Mouse (Mus musculus) left cerebral cortex, postnatal 25 days (tissue): ENCODE results near the gene Aspn. TPM values are rescaled to one million over a fixed set of nuclear protein-coding genes. Genes with fewer than 3 reads are reported as not detected.

Experiments used
- DNase-seq, 2 experiments: peaks; one replicate each; pipeline ENCODE4 v3.0.0; 2022; ENCODE audit warnings: low spot score in 2 of 2, mixed read lengths in 1 of 2
- intact Hi-C: fragments of 180-260 bp; cut with DNase I; formaldehyde crosslinking; loops from one replicate; pipeline ENCODE4 v1.15.1; 2025
- total RNA-seq, 2 experiments: library from RNA; stranded (reverse); gene quantifications; 2 replicates each; pipeline ENCODE4 v1.2.3; 2021

Aspn gene
- 1 to 10 TPM; 1.6 to 2.0 TPM for total RNA-seq

DNA sequence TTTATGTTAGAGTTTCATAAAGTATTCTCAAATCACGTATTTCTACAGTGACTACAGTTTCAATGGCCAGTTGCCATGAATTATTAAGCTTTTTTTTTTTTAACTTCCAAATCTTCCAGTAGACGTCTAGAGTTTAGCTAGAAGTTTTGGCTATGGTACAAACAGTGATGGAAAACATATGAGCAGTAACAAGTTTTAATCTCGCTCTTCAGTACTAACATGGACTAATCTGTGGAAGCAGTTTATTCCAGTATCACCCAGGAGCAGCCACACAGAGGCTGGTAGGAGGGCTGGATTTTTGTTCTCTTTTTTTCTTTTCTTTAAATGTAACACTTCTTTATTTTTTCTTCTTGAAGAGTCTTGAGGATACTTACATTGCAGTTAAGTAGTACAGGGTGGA, at the start of gene Aspn:
Gene Aspn, plus strand, starts transcription at position 165 of the 400 bp plus-strand sequence.
- intact Hi-C loops: no loop called here
- no peak for DNase-seq

DNA sequence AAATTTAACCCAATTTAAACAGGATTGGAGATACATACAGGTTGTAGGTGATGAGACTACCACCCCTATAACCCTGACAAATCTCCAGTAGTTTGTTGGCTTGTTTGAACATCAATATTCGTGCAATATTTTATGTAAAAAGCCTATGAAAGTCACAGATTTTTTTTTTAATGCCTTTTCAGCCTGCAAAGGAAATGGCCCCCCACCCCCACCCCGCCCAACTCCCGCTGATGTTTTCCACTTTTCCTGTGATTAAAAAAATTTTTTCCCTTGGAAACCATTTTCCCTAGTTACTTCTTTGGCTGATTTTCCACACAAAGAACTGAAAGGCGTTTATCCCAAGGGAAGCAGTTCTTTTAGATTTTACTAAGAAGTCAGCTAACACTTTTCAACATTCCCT, 39.7 kb upstream of the Aspn start, which contains the start of gene Ecm2:
Gene Ecm2, plus strand, starts transcription at position 301 of the 400 bp plus-strand sequence.
- DNase-seq: no peak
- intact Hi-C loops: no loop called here

DNA sequence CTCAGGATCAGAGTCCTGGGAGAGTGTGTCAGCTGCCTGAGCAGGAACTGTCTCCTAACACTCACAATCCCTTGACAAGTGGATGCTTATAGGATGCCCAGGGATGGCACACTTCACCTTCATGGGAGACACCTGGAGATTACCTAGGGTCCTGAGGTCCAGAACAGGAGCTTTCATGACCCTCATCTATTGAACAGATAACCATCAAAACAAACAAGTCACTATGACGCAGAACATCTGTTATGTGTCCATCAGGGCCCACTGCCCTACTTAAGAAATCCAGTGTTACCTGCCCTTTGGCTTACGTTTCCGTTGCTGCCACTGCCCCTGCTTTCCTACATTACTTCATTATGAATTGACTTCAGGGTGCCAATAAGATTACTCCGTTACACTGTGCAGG, 38.5 kb upstream of the Aspn start:
- no peak for DNase-seq
- intact Hi-C loops: no loop called here

DNA sequence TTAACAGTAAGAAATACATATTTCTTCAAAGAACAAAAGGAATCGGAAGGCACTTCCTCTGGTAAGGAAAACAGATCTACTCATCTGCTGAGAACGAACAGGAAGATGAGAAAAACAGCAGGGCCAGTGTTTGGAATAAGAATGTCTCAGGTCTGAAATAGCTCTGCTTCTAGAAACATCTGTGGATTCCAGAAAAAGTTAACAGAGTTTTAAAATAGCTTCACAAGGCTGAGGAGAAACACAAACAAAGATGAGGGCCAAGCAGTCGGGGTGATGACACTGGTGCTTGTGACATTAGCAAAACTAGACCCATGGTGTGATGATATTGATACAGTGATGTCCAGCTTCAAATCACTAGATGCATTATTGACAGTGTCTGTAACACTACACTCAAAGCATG, 37.1 kb upstream of the Aspn start:
- intact Hi-C loops: no loop called here

DNA sequence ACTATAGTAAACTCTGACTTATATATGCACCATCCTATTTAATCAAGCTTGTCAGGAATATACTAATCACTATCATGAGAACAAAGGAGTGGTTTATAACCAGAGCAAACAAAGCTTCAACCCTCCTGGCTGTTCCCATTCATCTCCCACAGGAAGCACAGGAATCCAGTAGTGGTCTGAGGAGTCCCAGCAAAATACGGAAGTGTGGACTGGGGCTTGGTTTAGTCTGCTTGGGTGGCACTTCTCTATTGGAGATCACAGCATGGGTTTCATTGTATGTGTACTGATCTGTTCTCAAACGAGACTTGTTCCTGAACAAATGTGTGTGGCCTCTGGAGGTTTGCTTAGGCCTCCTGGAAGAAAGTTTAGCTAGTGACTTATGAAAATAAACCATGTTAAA, 25.5 kb upstream of the Aspn start:
- intact Hi-C loops: no loop called here
- DNase-seq: no peak

More for the DNA sequence above, 37.1 kb upstream of the Aspn start:
- DNase-seq: peak in 1 of 2 experiments; percentile 10

DNA sequence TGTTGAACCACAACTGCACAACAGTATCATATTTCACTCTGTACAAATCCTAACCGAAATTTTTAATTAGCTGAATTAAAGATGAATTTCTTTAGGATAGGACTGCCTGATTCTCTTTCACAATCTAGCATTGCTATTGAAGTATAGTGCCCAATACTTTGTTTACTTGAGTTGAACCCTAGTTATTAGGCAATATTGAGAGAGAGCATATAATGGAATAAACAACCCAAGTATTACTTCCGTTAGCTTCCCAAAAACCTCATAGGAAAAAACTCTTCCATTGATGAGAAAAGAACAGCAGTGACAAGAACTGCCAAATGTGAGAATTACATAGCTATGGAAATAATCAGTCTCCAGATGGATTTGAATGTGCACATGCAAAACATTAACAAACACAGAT, 18.0 kb upstream of the Aspn start:
- intact Hi-C loops: no loop called here
- no peak for DNase-seq

DNA sequence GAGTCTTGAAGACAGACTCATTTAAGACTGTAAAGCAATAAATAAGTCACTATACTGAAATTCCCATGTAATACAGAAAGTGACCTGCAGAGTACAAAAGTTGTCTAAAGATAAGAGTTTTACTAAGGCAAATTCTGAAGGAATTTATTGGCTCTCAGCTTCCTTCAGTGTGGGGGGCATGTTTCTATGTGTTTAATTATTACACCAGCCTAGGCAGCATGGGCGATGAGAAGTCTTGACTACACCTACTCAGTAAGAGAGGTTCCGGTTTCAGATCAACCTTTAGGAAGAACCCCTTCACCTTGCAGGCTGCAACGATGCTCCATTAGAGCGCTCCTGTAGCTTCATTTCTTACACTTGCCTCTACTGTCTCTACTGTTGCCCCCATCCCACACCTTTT, 13.6 kb upstream of the Aspn start:
- DNase-seq: no peak
- intact Hi-C loops: no loop called here

DNA sequence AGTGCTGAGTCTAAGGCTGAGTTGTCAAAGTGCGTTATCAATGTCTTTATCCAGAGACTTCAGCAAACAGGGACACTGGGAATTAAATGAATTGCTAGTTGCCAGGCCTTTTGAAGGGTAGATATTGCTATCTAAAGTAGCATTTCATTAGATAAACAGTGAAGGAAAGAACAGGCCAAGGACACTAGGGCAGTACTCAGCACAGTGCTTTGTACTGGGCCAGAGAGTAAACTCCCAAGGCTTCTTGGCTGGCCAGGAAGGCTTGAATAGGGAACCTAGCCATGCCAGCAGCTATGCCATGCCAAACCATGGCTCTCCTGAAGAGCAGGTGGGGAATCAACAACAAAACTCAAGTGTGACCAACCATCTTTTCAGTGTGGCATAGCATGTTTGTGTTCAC, 7.3 kb upstream of the Aspn start:
- no peak for DNase-seq
- intact Hi-C loops: no loop called here

DNA sequence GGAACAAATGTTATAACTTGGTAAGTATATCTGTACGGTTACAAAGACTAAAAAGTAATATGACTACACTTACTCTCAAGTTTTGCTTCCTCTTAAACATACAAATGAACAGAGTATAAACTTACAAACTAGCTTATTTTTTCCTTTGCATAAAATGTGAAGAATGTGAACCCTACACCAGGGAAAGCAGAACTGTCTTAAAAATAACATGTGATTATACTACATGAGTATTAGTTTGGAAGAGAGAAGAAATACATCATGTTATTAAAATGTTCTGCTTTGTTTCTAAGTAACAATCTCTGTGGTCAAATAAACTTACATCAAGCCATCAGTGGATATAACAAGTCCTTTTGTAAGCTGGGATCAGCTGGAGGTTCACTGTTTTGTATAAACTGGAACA, 5.5 kb upstream of the Aspn start:
- intact Hi-C loops: no loop called here
- DNase-seq: no peak

DNA sequence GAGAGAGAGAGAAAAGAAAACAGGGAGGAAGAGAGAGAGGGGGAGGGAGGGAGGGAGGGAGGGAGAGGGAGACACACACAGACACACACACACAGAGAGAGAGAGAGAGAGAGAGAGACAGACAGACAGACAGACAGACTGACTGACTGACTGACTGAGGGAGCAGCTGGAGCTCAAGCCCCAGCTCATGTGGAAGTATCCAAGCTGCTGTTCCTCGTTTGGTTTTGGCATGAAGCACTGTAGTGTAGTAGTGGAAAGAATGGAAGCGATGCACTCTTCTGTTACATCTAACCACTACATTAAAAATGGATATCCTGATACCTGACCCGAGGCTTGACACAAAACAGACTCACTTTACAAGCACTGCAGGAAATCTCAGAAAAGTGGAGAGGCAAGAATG, 1.4 kb downstream of the Aspn start:
- no peak for DNase-seq
- intact Hi-C loops: no loop called here

DNA sequence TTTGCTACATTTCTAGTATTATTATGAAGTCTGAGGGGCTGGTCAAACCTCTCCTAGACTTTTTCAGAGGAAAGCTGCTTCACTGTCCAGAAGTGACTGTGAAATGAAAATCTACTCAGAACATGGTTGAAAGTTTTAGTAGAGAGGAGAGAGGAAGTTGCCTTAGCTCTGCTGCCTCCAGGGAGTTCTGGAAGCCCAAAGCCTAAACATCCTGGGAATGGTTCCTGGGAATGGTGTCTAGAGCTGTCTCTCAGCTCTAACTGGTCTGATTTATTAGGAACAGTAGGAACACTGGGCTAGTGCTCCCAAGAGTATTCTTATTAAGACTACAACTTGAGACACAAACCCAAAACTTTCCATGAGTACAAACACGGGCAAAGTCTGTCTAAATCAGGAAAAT, 2.3 kb downstream of the Aspn start:
- no peak for DNase-seq
- intact Hi-C loops: no loop called here

DNA sequence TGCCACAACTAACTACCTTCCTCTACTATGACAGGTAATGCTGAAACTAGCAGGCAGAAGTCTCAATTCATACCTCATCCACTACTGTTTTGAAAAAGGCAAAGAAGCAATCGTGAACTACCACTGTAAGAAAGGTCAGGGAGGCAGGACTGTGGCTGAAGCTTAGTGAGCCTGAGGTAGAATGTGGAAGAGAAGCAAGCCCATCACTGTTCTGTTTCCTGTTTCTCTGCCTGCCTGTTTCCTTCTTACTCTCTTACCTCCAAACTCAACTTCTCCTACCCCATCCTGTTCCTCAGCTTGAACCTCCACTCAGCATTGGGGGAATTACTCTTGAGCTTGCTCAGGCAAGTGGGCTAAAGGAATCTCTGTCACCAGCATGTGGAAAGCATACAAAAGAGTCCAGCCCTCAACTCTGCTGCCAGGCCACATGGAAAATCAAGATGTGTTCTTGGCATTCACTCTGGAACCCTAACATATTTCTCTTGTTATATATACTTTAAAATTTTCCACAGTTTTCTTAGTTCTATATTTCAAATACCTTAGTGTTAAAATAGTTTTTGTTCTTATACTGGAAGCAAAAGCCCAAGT, 3.4 kb downstream of the Aspn start:
- intact Hi-C loops: no loop called here
- no peak for DNase-seq

DNA sequence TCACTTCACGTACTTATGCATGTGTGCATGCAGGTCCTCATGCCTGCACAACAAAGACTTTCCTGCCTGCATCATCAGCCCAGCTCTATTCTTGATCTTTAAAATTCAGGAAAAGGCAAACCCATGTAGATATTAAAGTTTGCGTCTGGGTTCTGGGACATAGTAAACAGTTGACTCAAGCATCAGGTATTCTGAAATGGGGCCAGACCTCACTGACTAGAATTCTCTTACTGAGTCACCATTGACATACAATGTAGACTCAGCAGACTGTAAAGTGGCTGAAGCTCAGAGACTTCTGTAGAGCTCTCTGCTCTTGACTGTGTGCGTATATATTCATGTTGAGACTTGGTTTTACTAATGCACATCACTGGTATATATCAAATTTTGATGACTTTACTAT, 5.4 kb downstream of the Aspn start:
- intact Hi-C loops: no loop called here
- no peak for DNase-seq

DNA sequence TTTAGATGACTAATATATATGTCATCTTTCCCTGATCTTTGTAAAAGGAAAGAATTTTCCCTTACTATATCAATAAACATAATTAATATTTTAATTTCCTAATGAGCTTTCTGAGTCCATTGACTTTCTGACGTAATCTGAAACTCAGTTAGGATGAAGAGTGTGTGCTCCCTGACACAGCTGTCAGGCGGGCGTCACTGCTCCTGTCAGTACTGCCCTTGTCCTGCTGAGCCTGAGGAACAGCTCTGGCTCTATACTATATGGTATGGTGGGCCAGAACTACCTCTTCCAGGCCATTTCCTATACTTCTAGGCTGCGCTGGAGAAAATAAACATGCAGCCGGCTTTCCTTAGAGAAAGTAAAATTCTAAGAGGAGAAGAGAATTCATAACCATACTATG, 10.3 kb downstream of the Aspn start:
- no peak for DNase-seq
- intact Hi-C loops: no loop called here

DNA sequence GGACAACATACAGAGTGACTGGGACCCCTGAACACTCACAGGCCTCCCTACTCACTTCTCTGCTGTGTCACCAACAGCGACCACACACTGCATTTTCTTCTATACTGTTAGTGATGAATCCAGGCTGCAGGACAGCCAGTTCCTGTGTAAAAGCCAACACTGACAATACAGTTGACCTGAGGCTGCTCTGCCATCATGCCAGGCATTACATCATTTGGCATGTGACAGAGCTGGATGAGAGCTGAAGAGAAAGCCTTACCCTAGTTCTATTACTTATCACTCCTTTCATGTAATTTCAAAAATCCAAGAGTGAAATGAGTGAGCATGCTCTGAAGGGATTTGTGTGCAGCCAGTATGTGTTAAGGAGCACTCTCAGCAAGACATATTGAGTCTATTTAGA, 12.0 kb downstream of the Aspn start:
- intact Hi-C loops: loop anchor here (5.0 kb wide), 1 partner anchor 86 kb away; no protein-coding TSS in a partner anchor
- DNase-seq: no peak

DNA sequence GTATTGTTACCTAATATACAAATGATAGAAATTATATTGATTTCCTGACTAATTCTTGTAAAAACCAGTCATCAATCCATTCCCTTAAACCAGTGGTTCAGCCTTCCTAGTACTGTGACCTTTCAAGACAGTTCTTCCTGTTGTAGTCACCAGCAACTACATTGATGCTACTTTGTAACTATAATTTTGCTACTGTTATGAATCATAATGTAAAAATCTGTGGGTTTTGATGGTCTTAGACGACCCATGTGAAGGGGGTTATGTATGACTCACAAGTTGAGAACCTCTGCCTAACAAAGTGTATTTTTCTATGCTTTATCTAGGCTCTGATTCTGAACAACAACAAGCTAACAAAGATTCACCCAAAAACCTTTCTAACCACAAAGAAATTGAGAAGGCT, 12.7 kb downstream of the Aspn start:
- no peak for DNase-seq
- intact Hi-C loops: loop anchor here (5.0 kb wide), 1 partner anchor 85 kb away; no protein-coding TSS in a partner anchor

DNA sequence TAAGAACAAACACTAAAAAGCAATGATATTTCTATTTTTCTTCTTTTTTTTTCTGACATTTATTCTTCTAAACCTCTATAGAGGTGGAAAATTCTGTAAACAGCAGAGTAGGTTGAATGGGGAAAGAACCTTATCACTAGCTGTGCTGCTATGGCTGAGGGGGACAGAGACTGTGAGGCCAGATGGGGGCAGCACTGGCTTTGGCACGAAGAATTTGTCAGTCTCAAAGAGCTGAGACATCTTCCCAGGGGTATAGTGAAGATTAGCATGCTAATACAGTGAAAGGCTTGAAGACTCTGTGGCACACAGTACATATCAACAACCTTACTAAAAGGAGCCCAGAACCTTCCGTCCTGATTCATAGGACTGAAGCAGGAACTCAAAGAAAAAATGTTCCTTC, 14.9 kb downstream of the Aspn start:
- intact Hi-C loops: loop anchor here (5.0 kb wide), 1 partner anchor 83 kb away; no protein-coding TSS in a partner anchor
- DNase-seq: no peak

DNA sequence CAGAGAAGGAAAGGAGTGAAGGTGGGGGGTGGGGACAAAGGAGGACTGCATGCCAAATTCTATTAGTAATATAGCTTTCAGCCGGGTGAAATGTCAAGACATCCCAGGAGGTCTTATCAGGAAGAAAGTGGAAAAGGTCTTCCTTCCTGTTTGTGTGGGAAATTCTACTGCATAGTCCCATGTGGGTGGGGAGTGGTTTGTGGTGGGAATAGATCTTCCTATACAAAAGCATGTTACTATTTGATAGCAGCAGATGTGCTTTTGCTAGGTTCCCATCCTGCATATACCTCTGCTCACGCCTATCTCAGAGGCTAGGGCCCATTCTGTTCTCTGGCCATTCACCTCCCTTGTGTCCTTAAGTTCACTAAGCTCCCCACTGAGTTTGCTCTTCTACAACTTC, 16.6 kb downstream of the Aspn start:
- no peak for DNase-seq

DNA sequence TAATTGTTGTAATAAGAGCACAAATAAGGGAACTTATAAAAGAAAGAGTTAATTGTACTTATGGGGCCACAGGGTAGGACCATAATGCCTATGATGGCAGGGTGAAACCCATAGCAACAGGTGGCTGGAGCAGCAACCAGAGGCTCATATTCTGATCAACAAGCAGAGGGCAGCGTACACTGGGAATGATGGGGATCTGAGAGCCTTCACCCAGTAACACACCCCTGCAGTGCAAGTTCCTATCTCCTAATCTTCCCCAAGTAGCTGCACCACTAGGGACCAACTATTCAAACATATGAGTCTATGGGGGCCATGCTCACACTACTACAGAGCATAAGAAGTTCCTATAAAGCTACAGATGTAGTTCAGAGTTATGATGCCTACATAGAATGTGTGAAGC, 20.1 kb downstream of the Aspn start:
- no peak for DNase-seq
- intact Hi-C loops: no loop called here

More for the DNA sequence above, 16.6 kb downstream of the Aspn start:
- intact Hi-C loops: no loop called here

DNA sequence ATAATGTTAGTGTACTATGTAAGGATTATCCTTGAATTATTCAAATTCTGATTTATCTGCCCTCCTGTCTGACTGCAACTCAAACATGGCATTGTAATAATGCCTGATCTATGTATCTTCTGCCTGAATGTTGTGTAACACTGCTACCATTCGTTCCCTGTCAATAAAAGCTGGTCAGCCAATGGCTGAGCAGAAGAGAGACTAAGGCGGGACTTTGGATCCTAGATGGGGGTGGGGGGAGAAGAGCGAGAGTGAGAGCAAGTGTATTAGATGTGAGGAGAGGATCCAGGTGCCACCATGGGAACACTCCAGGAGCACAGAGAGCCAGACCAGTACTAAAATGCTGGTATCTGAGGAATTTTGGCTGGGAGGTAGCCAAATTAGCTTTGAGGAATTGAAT, 26.1 kb downstream of the Aspn start:
- no peak for DNase-seq
- intact Hi-C loops: no loop called here

DNA sequence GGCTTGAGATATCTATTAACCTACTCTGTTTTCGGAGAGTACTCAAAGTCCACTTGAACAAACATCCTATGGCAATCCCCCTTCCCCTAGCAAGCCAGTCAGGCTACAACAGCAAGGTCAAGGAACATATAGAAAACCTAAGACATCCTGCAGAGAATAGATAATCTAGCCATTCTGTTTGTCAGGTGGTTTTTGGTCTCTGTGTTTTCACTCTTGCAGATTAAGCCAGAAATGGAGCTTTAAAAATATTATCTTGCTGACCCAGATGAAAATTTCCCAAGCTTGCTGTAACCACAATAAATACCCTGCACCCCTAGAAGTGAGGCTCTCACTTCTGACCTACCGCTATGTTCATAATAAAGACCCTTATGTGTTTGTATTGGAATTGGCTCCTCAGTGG, 27.2 kb downstream of the Aspn start:
- no peak for DNase-seq
- intact Hi-C loops: no loop called here
